Mouse (Mus musculus) C2C12 (cell line): ENCODE results near the gene Gckr.

ENCODE experiments used
- CEBPB ChIP-seq: IDR thresholded peaks from one replicate; pipeline ENCODE4 v1.6.1; 2011; ENCODE audit warnings: low read depth, mild to moderate bottlenecking, control low read depth, moderate library complexity
- CTCF ChIP-seq: IDR thresholded peaks from one replicate; pipeline ENCODE4 v1.5.1; 2011; ENCODE audit not compliant: control insufficient read depth, insufficient read depth, insufficient read length
- FOSL1 ChIP-seq: IDR thresholded peaks from one replicate; pipeline ENCODE4 v1.8.0; 2011; ENCODE audit warnings: mild to moderate bottlenecking, low read length; ENCODE audit not compliant: poor library complexity, insufficient read depth, severe bottlenecking
- MAX ChIP-seq: IDR thresholded peaks from one replicate; pipeline ENCODE4 v1.6.1; 2011; ENCODE audit warnings: mild to moderate bottlenecking, control low read depth
- MYOG ChIP-seq: IDR thresholded peaks from one replicate; pipeline ENCODE4 v1.6.1; 2011; ENCODE audit not compliant: control insufficient read depth, insufficient read length; ENCODE audit errors: extremely low read depth

DNA sequence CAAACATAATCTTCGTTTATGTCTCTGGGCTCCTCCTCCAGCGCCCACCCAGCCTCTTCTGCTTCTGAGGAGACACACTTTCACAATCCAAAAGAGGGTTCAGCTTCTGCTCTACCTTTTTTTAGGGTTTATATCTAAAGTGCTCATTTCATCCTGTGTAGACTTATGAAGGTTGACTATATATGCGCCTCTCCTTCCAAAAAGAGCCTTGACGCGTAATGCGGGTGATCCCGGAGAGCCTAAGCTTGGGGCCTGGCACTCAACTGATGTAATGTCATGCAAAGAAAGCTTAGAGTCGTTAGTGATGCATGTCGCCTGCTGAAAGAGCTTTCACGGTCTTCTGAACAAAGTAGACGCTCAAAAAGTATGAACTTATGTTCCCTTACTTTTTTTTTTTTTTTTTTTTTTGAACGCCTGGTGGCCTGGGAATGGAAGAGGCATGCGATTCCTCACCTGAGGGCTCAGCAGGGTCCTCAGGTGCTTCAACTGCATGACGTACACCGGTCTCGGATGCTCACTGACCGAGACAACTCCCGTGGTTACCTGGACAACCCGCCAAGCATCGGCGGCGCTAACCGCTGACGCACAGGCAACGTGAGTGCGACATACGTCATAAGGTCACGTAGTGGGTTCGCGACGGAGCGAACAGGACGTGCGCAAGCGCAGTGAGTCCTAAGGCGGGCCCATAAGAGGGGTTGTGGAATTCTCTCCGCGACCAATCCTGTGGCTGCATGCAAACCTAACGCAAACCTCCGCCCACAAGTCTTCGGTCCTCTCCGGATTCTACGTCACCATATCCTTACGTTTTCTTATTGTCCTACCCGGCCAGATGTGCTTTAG, 6.5 kb upstream of the Gckr start, which contains the start of gene Ift172:
- no peak for TF ChIP-seq MAX
- no peak for TF ChIP-seq CTCF
- no peak for TF ChIP-seq CEBPB
- no peak for TF ChIP-seq FOSL1
- TF ChIP-seq MYOG = no peak
